Mouse (Mus musculus) bone marrow, adult 2 months (tissue): ENCODE measurements at regions not wholly inside any gene's neighbourhood (a gene's known extent, or its start where the extent isn't known, plus 50 kb on each side); places are given as distances from the start of the nearest gene placed in this dataset.

Source experiments
- CTCF ChIP-seq: fragments of 200-500 bp; IDR thresholded peaks from 2 replicates; pipeline ENCODE4 v1.5.1; 2011; ENCODE audit warnings: low read length, control low read depth; ENCODE audit not compliant: control insufficient read depth, insufficient read depth
- POLR2A ChIP-seq: fragments of 200-500 bp; IDR thresholded peaks from 2 replicates; pipeline ENCODE4 v1.6.1; 2011; ENCODE audit warnings: low read depth, mild to moderate bottlenecking, control low read depth, low read length, borderline replicate concordance; ENCODE audit not compliant: control insufficient read depth

- TF ChIP-seq CTCF (no peak), POLR2A (no peak)
These were observed 719.1 kb upstream of the Zfp386 start for GRCm38 (mm10) chr12:115328439-115328838.
